8 mouse cellular contexts compared by ENCODE assay signal in the genomic region with DNA sequence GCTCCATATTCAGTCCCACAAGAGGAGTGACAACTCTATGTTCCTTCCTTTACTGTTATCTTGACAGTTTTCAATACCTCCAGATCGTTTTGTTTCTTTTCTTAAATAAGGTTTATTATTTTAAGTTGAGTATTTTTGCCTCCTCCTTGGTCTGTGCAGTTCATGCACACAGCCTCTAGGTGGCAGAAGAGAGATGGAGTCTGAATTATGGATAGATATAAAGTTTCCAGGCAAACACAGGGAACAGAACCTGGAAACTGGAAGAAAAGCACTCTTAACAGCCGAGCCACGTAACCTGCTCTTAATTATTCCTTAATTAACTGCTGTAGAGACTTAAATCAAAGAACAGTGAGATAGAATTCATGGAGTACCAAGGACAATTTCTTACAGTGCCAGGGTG.
A peak's percentile ranks its signal among the peaks of the same experiment; 100 is the strongest.
DNase-seq lines count a peak whose midpoint lies in the region; ATAC-seq and TF ChIP-seq lines count a peak whose summit lies in the region.
"Not testable (repeated sequence)": the region's sequence is repeated elsewhere in the genome, so short reads cannot be mapped to it uniquely, and the experiment has no call there.

No protein-coding gene starts in this region.

- intact Hi-C loops in heart, postnatal 10 days (cut with DNase I): loop anchor here (2.0 to 10.0 kb wide), 2 partner anchors 142 to 328 kb away; partner anchors contain the start of gene Zfp994
- intact Hi-C loops in left cerebral cortex, postnatal 4 days (cut with DNase I): loop anchor here (10.0 kb wide), 1 partner anchor 332 kb away; no protein-coding TSS in a partner anchor

- not testable (repeated sequence) for ATAC-seq in kidney, postnatal 0 days (replicated peaks; ENCODE audit: low FRiP score, low read depth)

- in situ Hi-C loops in ES-E14 (cut with MboI; ENCODE audit: low sequenced_read_pairs in 2 of 2, unreplicated experiment in 2 of 2): not testable (repeated sequence)

- not testable (repeated sequence) for H3K4me3 ChIP-seq in ES-E14 (ENCODE audit: insufficient read depth in 1 of 2, low read depth in 1 of 2, low read length in 2 of 2, poor library complexity in 1 of 2, severe bottlenecking in 1 of 2); kidney, postnatal 0 days (replicated peaks; ENCODE audit: low read depth, low read length); midbrain, embryonic 10.5 days

- not testable (repeated sequence) for H3K4me1 ChIP-seq in ES-E14 (ENCODE audit: control insufficient read depth in 2 of 2, insufficient read depth in 2 of 2, low read length in 2 of 2, poor library complexity in 1 of 2); kidney, postnatal 0 days (replicated peaks; ENCODE audit: insufficient read depth, low read length); midbrain, embryonic 10.5 days

- not testable (repeated sequence) for H3K27ac ChIP-seq in ES-E14 (ENCODE audit: insufficient read depth, low read depth, low read length, poor library complexity, severe bottlenecking); kidney, postnatal 0 days; midbrain, embryonic 10.5 days (replicated peaks)

- DNase-seq in ES-E14 (ENCODE audit: low read depth, low spot score): peak; percentile 28
- peak; percentile 19 for DNase-seq in c-Kit-positive CD71-negative TER-119-negative erythroid progenitor cells, embryonic 14.5 days (ENCODE audit: low read depth)
- peak; percentile 22 for DNase-seq in embryo, embryonic 11.5 days (ENCODE audit: low read depth, low spot score)
- peak; percentile 29 to 44 for DNase-seq in heart, postnatal 10 days
- peak; percentile 55 for DNase-seq in kidney, postnatal 0 days (ENCODE audit: low spot score)
- peak; percentile 10 for DNase-seq in left cerebral cortex, postnatal 4 days
- peak; percentile 22 for DNase-seq in midbrain, embryonic 10.5 days (ENCODE audit: low spot score)
- DNase-seq in splenic B cell, adult 2 months (ENCODE audit: low read depth, low spot score): peak; percentile 31

- not testable (repeated sequence) for H3K36me3 ChIP-seq in ES-E14 (ENCODE audit: control insufficient read depth, insufficient read depth, low read length, poor library complexity, severe bottlenecking); kidney, postnatal 0 days (ENCODE audit: insufficient read depth, low read length); midbrain, embryonic 10.5 days; splenic B cell, adult 2 months (ENCODE audit: control insufficient read depth, insufficient read depth, low read length, poor library complexity, severe bottlenecking)

- TF ChIP-seq CTCF in kidney, postnatal 0 days (IDR thresholded peaks at IDR 0.05; ENCODE audit: low read depth): peak; percentile 76

- H3K4me2 ChIP-seq in kidney, postnatal 0 days (ENCODE audit: low read length): not testable (repeated sequence)

- WGBS in kidney, postnatal 0 days: 9% methylated on average over 3 of the region's 3 CpGs
- WGBS in midbrain, embryonic 10.5 days: 38% methylated on average over 3 of the region's 3 CpGs

- not testable (repeated sequence) for H3K27me3 ChIP-seq in kidney, postnatal 0 days (ENCODE audit: insufficient read depth, low read length); midbrain, embryonic 10.5 days (ENCODE audit: low read depth, poor library complexity, severe bottlenecking); splenic B cell, adult 2 months (ENCODE audit: control insufficient read depth, insufficient read depth, low read length, poor library complexity, severe bottlenecking)

- H3K9me3 ChIP-seq in ES-E14 (ENCODE audit: control insufficient read depth, insufficient read depth, low read depth, low read length); kidney, postnatal 0 days (replicated peaks; ENCODE audit: low read length); midbrain, embryonic 10.5 days (replicated peaks): not testable (repeated sequence)

- not testable (repeated sequence) for H3K9ac ChIP-seq in ES-E14 (ENCODE audit: insufficient read depth, low read depth, low read length, poor library complexity, severe bottlenecking); kidney, postnatal 0 days (ENCODE audit: low read depth, low read length)

TF ChIP-seq in ES-E14, 5 proteins besides CTCF, POLR2A, EP300 and RAD21:
- TF ChIP-seq ZC3H11A (IDR thresholded peaks at IDR 0.05; ENCODE audit: borderline replicate concordance, low read depth, low read length): peak; percentile 68; the same call in 1 of the 2 replicates
